Mouse (Mus musculus) thymus, adult 2 months (tissue): ENCODE data around the gene Top3b.

ENCODE experiments used
- CTCF ChIP-seq: fragments of 200-500 bp; IDR thresholded peaks from 2 replicates; pipeline ENCODE4 v1.5.1; 2012; ENCODE audit warnings: mild to moderate bottlenecking, control low read depth, low read length, moderate library complexity, borderline replicate concordance; ENCODE audit not compliant: control insufficient read depth, poor library complexity, insufficient read depth; ENCODE audit errors: extremely low read depth
- POLR2A ChIP-seq: fragments of 200-500 bp; IDR thresholded peaks from 2 replicates; pipeline ENCODE4 v1.6.1; 2012; ENCODE audit warnings: mild to moderate bottlenecking, low read length, control low read depth, moderate library complexity; ENCODE audit not compliant: control insufficient read depth, poor library complexity, insufficient read depth; ENCODE audit errors: extremely low read depth

GRCm38 (mm10) chr16:16911641-16912597, 41.4 kb downstream of the Top3b start:
- no peak for TF ChIP-seq POLR2A
- peak; percentile 94 for TF ChIP-seq CTCF
